Mouse (Mus musculus) lung, postnatal 25 days (tissue): ENCODE results near the gene Acox3.
A peak's percentile ranks its signal among the peaks of the same experiment; 100 is the strongest.
"Not testable (repeated sequence)": the region's sequence is repeated elsewhere in the genome, so short reads cannot be mapped to it uniquely, and the experiment has no call there.

Source experiments
- DNase-seq: peaks from one replicate; pipeline ENCODE4 v3.0.0; 2022; ENCODE audit warnings: low spot score

The Acox3 gene

GRCm38 (mm10) chr5:35576409-35577020 lies 6.3 kb upstream of the Acox3 start:
- DNase-seq = no peak

- no peak for DNase-seq
These were observed 4.4 kb upstream of the Acox3 start for GRCm38 (mm10) chr5:35578411-35578810.

- DNase-seq = no peak
These were observed 3.5 kb upstream of the Acox3 start for GRCm38 (mm10) chr5:35579247-35579893.

GRCm38 (mm10) chr5:35580156-35580922 lies 2.5 kb upstream of the Acox3 start:
- DNase-seq = no peak

- peak; percentile 38 for DNase-seq
These were observed 462 bp downstream of the Acox3 start for GRCm38 (mm10) chr5:35583221-35583783.

GRCm38 (mm10) chr5:35584259-35584658 lies 1.4 kb downstream of the Acox3 start:
- not testable (repeated sequence) for DNase-seq

GRCm38 (mm10) chr5:35591497-35591896 lies 8.7 kb downstream of the Acox3 start:
- DNase-seq = no peak

GRCm38 (mm10) chr5:35592081-35592736 lies 9.4 kb downstream of the Acox3 start:
- DNase-seq = no peak

GRCm38 (mm10) chr5:35592824-35593223 lies 10.0 kb downstream of the Acox3 start:
- DNase-seq = no peak

GRCm38 (mm10) chr5:35593272-35593671 lies 10.4 kb downstream of the Acox3 start:
- no peak for DNase-seq

GRCm38 (mm10) chr5:35594768-35595167 lies 11.9 kb downstream of the Acox3 start:
- DNase-seq = no peak

GRCm38 (mm10) chr5:35595706-35596105 lies 12.9 kb downstream of the Acox3 start:
- DNase-seq = peak; percentile 74

GRCm38 (mm10) chr5:35596169-35597160 lies 13.6 kb downstream of the Acox3 start:
- DNase-seq = peak; percentile 70

GRCm38 (mm10) chr5:35600233-35600632 lies 17.4 kb downstream of the Acox3 start:
- no peak for DNase-seq

GRCm38 (mm10) chr5:35601526-35601925 lies 18.7 kb downstream of the Acox3 start:
- no peak for DNase-seq

- DNase-seq = no peak
These were observed 22.5 kb downstream of the Acox3 start for GRCm38 (mm10) chr5:35605355-35605754.

GRCm38 (mm10) chr5:35606800-35607199 lies 24.0 kb downstream of the Acox3 start:
- DNase-seq = no peak

GRCm38 (mm10) chr5:35607784-35608183 lies 24.9 kb downstream of the Acox3 start:
- DNase-seq = peak; percentile 18

GRCm38 (mm10) chr5:35608559-35608958 lies 25.7 kb downstream of the Acox3 start:
- DNase-seq = no peak

GRCm38 (mm10) chr5:35609381-35609780 lies 26.5 kb downstream of the Acox3 start:
- peak; percentile 57 for DNase-seq

GRCm38 (mm10) chr5:35609971-35610370 lies 27.1 kb downstream of the Acox3 start:
- no peak for DNase-seq
